Mouse (Mus musculus) 416B (cell line): ENCODE data around the gene Kdm1a.

Source experiments
- DNase-seq: peaks from one replicate; pipeline ENCODE4 v3.0.0; 2011; ENCODE audit warnings: low read depth

Kdm1a gene

DNA sequence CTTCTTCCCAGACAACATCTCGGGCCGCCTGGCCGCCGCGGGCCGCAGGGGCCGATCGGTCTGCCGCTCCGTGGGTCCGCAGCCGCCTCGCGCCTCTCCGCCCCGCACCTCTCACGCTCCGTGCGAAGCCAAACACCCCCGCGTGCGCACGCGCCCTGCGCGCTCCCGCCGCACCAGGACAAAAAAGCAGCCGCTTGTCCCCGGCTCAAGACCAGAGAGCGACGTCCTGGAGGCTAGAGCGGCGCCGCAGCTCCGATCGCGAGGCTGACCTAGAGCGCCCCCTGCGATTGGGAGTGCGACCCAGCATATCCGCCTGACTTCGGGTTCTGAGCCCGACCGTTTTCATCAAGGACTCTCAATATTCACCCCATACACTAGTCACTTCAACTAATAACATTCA lies at the start of gene Kdm1a:
Kdm1a (minus strand) TSS at position 156 of the 400 bp plus-strand sequence.
- DNase-seq: peak; percentile 95

DNA sequence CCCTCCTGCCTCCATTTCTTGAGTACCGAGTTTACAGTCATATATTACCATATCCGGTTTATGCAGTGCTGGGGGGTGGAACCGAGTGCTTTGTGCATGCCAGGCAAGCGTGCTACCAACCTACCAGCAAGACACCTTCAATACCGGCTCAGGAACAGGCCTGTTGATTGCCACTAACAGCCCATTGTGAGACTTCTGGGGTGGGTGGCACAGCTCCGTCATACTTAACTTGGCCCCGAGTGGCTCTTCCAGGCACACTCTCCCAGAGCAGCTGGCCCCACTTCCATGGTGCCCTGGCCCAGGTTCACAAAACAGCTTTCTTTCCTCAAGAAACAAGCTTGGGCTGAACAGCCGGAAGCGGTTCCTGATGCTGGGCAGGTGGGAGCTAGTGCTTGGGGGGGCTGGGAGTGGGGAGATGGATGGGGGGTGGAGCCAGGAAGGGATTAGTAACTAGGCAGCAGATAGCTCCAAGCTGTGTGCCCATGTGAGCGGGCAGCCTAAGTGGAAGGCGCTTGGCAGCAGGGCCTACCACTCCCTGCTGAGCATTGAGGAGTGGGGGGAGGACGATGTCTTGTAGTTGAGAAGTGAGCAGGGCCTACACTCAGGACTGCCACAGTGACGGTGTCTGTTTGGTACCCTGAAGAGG lies 49.5 kb upstream of the Kdm1a start:
- no peak for DNase-seq

DNA sequence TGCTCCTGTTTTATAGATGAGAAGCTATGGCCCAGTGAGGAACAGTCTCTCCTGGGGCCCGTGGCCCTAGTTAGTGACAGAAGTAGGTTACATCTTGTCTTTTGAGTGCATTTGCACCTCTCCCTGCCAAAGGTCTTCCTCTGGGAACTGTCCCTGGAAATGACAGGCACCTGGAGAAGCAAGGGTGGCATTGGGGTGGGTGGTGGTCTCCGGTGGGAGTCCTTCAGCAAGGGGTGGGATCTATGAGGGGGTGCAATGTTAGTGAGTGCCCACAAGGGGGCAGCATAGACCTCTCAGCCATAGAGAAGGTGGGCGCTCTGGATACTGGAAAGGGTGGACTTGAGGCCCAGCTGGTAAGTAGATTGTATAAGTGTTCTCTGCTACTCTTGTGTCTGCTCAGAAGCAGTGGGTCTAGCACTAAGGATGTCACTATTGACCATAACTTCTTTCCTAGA lies 48.9 kb upstream of the Kdm1a start:
- DNase-seq: peak; percentile 80

DNA sequence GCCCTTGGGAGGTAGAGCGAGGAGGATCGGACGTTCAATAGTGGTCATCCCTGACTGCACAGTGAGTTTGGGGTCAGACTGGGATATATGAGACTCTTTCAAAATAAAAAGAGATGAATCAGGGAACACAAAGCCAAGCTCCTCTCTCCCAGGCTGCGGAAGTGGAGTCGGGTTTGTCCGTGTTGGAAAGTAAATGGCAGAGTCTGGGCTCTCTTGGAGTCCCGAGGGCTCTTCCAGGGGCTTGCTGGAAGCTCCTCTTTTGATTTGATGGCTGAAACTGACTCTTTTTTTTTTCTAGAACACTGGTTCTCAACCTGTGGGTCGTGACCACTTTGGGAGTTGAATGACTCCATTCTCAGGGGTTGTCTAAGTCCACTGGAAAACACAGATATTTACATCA lies 47.7 kb upstream of the Kdm1a start:
- DNase-seq: no peak

DNA sequence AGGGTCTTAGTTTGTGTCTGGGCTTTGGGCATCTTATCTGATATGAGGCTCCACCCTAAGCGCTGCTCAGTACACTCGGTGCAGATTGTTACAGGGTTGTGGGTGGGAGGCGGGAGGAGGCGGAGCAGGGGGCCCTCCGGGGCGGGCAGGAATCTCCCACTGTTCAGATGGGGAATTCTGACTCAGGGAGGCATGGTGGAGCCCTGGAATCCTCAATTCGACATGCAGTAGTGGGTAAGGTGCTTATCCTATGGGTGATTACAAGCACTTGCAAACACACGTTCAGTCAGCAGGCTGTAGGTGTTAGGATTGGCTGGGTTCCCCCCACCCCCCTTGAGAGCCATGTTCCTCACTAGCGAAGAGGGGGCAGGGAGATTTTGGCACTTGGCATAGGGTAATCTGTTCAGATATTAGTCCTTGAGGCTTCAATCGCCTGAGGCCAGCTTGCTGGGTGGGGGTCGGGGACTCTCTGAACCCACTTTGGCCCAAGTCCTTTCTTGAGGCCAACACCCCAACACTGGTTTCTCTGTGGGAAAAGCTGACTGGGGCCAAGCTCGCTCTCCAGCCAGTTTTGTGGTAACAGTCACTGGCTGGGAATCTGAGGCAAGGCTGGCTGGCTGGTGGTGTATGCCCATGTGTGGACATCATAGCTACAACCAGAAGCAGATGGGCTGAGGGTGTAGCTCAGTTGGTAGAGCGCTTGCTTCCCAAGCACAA lies 47.1 kb upstream of the Kdm1a start:
- no peak for DNase-seq

DNA sequence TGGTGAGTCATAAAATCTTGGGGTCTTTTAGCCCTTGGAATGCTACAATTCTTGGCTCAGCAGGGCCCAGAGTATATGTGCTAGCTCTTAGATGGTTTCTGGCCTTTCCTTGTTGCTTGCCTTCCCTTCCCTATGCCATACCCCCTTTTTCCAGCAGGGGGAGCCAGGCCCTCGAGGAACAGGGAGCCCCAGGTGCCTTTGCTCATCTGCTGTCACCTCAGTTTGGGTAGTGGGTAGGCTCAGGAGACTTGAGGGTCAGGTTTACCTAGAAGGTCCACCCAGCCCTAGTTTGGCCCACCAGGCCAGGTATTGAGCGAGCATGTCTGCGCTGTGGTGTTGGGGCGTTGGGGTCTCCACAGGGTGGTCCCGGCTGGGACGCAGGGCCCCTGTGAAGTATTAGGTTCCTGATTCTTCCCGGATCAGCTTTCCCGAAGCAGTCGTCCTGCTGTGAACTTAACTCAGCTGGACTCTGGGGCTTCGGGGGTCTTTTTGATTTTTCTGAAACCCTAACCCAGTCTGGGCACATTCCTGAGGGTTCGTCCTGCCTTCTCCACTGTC lies 46.5 kb upstream of the Kdm1a start:
- peak; percentile 67 for DNase-seq

DNA sequence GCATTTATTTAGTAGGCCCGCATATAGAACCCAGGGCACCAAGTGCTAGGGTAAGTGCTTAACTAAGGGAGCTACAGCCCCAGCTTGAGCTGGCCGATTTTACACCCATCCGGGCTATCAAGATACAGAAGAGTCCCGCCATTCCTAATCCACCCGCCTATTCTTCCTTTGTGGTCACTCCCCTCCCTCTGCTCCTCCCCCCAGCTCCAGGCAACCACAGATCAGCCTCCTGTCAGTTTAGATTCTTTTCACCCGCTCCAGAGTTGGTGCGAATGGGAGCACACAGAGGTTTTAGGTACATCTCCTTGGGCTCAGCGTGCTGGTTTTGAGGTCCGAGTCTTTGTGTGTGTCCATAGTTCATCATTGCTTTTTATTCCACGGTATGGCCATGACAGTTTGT lies 36.4 kb upstream of the Kdm1a start:
- DNase-seq: peak; percentile 48

DNA sequence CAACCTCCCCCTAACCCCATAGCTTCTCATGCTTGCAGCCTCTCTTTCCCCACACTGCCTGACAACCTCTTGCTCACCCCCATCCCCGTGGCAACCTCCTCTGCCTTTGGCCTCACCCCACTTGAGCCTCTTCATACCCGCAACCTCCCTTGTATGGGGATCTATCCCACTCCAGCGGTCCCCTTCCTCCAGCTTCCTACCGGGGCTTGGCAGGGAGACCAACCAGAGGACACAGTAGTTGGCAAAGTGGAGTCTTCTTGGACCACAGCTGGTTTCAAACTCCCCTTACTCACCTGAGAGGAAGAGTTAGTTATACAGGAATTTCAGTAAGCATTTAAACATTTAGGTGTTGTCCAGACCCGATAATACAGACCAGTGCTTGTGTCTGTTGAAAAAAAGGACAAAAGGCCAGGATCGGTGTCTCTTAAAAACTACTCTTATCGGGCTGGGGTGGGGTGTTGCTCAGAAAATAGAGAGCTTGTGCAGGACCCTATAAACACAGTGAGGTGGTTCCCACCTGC lies 35.8 kb upstream of the Kdm1a start:
- no peak for DNase-seq

DNA sequence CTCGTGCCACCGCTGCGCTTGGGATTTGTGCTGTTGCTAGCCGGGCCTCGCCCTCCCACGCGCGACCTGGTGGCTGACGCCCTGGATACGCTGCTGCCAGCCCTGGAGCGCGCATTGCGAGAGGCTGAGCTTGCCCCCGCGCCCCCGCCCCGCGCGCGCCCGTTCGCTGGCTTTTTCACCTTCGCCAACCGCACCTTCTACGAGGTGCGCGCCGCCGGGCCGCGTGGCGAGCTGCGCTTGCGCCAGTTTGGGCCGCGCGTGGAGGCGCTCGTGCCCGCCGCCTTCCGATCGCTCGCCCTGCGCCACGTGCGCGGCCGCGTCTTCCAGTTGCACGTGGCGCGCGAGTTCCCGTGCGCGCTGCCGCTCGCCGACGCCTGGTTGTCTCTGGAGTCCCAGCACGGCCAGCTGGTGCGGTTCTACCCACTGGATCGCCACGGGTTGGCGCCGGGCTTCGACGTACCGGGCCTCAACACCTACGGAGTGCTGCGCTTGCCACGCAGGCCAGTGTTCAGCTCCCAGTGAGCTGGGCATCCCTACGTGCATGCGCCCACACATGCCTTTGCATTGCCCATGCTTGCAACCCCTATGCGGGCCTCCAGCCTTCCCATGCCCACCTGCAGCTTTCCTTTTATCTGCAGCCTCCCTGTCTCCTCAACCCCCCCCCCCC lies 35.2 kb upstream of the Kdm1a start:
- no peak for DNase-seq

DNA sequence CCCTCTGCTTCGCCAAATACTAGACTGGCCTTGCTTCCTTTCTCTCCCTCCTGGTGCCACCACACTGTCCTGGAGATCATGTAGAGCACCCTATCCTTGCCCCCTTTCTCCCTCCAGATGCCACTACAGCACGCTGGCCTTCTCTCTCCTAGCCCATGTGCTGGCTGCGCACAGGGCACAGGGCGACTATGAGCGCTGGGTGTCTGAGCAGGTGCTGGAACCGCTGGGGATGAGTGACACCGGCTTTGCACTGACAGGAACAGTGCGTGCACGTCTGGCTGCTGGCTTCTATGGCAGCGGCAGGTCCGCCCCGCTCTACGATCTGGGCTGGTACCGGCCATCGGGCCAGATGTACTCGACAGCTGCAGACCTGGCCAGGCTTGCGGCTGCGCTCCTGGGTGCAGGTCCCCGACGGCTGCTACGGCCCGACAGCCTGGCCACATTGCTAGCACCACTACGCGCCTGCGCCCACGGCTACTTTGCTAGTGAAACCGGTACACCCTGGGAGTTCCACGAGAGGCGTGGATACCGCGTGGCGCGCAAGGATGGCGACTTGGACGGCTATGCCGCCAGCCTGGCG lies 34.5 kb upstream of the Kdm1a start:
- DNase-seq: no peak

DNA sequence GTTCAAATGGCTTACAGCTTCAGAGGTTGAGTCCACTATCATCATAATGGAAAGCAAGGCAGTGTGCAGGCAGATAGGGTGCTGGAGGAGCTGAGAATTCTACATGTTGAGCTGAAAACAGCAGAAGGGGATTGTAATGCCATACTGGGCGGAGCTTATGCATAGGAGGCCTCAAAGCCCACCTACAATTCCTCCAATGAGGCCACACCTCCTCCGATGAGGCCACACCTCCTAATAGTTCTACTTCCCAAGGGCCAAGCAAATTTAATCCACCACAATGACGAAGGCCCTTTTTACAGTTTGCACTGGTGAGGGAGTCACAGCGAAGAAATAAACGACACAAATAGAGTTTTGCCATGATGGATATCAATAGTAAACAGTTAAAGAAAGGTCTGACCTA lies 34.0 kb upstream of the Kdm1a start:
- no peak for DNase-seq

DNA sequence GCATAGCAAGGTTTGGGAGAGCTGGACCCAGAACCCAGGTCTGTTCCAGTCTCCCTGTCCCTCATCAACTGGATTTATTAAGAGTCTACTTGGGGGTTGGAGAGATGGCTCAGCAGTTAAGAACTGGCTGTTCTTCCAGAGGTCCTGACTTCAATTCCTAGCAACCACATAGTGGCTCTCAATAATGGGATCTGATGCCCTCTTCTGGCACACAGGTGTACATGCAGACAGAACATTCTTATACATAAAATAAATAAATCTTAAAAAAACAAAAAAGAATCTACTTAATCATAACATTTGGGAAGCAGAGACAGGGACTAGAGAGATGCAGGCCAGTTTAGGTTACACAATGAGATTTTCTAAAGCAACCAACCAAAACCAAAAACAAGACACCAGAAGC lies 33.5 kb upstream of the Kdm1a start:
- DNase-seq: peak; percentile 43

DNA sequence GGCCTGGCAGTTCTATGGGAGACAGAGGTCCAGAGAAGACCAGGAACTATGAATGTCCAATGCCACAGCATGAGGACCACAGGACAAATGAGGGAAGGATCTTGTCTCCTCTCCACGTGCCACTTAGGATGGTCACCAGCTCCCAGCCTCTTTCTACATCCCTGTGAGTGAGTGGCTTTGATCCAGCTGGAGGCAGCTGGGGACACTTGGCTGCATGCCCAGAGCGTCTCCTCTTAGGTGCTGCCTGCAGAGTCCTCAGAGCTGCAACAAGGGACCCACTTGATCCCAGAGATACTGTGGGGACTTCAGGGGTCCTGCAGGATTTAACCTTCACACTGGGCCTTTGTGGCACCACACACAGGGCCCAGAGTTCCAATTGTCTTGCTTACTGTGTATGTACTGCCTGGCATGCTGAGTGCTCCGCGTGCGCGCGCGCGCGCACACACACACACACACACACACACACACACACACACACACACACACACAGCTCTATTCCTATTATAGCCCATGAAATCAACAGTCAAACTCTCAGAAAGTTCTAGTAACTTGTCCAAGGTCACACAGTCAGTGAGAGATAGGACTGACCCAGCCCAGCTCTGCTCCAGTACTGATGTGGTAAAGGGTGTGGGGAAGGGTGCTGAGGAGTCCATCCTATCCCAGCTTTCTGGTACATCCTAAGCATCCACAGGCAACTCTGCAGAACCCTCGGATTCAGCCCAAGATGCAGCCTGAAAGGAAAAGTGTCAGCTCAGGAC lies 28.9 kb upstream of the Kdm1a start:
- DNase-seq: no peak

DNA sequence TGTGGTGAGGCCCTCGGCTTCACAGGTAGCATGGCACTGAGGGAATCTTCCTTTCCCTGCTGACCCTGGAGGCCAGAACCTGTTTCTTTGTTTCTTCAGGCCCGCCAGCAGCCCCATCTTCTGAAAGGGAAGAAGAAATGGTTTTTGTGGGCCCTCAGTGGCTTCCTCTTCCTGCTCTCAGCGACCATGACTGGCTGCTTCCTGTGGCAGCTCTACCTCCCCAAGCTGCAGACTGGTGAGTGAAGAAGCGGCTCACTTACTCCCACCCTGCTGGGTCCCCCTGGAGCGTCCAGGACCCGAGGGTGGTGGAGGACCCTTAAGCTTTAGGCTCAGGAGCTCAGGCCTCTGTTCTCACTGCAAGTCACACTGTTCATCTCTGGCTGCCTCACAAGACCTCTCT lies 24.1 kb upstream of the Kdm1a start:
- peak; percentile 76 for DNase-seq

DNA sequence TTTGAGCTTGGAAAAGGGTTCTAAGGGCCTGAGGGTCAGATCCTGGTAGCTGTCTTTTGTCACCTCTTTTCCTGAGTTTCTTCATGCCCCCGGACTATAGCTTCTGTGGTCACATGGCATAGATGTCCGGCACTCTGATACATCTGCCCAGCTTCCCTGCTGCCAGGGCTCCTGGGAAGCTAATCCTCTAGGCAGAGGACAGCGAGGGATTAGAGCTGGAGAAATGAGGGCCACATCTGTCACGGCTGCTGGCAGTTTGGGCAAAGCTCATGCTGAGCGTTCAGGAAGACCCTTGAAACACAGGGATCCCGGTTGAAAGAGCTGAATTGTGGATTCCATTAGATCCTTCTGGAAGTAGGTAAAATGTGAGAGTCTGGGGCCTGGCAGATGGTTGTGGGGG lies 19.9 kb upstream of the Kdm1a start, which contains the start of gene Lactbl1:
Lactbl1 (plus strand) TSS at position 234 of the 400 bp plus-strand sequence.
- no peak for DNase-seq

DNA sequence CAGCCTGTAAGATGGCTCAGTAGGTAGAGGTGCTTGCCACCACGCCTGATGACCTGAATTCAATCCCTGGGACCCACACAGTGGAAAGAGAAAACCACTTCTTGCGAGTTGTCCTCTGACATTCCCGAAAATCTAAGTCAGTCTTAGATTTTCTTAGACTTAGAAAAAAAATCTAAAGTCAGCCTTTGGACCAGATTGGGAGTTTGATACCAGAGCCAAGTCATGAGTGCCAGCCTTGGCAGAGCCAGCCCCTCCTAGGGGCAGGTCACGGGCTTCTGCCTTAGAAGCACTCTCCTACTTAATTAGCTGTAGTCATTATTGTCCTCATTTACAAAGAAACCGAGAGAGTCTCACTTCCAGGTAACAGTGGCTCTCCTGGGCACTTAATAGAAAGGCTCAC lies 19.4 kb upstream of the Kdm1a start:
- no peak for DNase-seq

DNA sequence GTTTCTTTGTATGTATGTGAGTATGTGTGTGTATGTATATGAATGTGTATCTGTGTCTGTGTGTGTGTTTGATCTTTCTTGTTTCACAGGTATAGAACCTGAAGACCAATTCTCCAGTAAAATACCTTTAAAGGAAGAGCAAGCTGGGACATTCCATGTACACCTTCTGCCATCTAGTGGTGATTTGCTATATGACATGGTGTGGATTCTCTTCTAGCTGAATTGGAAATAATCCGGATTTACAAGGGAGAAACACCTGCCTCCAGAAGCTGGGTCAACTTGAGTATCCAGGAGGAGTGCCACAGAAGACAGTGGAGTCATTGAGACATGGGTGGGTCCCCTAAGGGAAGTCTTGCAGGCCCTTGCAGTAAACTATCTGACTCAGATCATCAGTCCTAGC lies 18.8 kb upstream of the Kdm1a start:
- peak; percentile 69 for DNase-seq

DNA sequence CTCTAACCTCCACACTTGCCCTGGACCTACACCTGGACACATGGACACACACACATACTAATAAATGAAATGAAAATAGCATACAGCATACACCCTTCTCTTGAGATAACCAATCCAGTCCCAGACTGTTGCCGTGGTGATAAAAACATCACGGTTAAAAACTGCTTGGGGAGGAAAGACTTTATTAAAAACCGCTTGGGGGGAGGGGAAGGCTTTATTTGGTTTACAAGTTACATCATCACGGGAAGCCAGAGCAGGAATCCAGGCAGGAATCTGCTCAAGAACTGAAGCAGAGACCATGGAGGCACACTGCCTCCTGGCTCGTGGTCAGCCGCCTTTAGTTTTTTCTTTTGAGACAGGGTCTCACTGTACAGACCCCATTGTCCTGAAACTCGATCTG lies 11.1 kb upstream of the Kdm1a start:
- DNase-seq: no peak

DNA sequence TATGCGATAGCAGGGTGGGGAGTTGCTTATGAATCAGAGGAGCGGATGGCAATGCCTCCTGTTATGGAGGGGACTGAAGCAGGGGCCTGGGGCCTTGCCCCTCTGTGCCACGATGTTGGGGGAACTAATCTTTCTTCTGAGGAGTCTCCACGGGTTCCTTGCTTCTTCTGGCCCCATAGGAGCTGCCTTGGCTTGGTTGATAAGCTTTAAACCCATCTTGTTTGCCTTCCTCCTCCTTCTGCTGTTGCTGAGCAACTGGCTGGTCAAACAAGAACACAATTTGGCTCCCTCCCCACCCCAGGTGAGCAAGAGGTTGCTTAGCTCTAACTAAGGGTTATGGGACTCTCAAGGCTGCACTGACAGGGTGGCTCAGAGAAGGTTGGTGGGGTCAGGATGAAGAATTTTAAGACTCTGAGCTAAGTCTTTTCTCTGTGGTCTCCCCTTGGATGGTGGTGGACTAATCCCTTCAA lies 7.9 kb upstream of the Kdm1a start, which contains the start of gene Tex46:
Tex46 (plus strand) TSS at position 51 of the 470 bp plus-strand sequence.
- no peak for DNase-seq

DNA sequence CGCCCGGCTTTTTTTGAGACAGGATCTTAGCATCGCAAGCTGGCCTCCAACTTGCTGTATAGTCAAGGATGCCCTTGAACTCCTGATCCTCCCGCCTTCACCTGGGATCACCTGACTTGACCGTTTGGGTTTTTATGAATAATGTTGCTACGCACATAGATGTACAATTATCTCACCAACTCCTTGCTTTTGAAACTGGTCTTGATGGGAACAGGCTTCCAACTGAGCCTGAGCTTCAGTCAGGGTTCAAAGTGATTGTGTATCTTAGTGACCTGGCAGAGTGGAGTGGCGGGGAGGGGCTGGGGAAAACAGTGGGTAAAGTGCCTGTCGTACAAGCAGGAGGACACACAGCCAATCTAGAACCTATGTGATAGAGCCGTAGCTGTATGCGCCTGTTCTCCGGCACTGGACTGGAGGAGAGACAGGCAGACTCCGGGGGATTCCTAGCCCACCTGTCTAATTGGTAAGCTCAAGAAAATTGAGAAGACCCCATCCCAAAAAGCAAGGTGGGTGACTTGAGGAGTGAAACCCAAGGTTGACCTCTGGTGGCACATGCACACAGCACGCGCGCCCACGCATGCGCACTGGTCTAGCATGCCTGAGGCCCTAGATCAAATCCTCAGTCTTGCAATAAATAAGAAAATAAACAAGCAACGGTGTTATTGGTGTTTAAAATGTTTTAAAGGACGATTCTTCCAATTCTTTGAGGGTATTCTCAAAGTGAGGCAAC lies 3.4 kb upstream of the Kdm1a start:
- DNase-seq: no peak
